Mouse (Mus musculus) cerebellum, postnatal 14 days (tissue): ENCODE measurements at regions not wholly inside any gene's neighbourhood (a gene's known extent, or its start where the extent isn't known, plus 50 kb on each side); places are given as distances from the start of the nearest gene placed in this dataset.
A peak's percentile ranks its signal among the peaks of the same experiment; 100 is the strongest.

Experiments used
- DNase-seq, 2 experiments: peaks; one replicate each; pipeline ENCODE4 v3.0.0; 2021; ENCODE audit warnings: mixed read lengths in 2 of 2

DNA sequence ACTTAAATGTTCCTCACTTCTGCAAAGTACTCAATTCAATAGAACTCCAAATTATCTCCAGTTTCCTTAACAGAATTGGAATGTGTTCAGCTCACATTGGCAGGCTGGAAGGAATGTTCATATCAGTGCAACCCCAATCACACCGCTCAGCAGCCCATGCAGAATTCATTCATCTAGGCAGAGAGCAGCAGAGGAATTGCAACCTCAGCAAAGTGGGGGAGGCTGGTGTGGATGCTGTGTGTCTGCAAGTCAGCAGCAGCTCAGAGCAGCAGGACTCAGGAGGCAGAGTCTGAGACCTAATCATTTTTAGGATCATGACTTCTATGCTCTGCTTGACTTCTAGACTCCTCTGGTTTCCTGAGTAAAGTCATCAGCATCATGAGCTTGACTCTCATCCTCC is 100.7 kb upstream of the Chrna7 start:
- DNase-seq: no peak

DNA sequence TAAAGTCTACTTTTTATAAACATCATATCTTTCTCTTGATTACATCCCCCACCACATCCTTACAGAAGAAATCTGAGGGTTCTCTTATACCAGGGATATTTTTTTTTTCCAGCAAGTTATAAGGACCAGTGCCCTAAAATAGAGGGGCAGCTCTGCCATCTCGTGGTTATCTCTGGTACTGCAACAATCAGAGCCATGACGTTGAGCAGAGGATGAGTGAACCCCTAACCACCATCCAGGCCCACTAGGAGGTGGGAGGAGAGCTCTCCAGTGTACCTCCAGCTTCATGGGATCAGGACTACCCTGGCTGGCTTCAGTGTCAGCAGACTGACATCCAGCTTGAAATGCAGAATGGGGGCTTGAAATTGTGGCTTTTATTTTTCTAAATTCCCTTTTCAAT is 107.2 kb upstream of the Chrna7 start:
- DNase-seq: peak; percentile 86 to 88

DNA sequence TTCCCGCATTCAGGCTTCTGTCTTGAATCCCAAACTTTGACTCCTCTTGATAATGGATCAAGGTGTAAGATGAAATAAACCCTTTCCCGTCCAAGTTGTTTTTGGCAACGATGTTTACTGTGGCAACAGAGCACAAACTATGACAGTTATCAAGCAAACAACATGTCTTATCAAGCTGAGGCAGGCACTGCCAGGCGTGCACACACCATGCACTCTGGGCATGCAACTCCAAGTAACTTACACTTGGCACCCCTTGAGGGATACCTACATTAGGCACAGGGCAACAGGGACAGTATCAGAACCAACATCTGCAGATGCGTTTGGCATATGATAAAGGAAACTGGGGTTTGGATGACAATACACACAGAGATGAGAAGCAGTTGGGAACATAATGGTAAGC is 108.8 kb upstream of the Chrna7 start:
- DNase-seq: no peak

- DNase-seq: peak; percentile 86
These were observed 109.8 kb upstream of the Chrna7 start for GRCm38 (mm10) chr7:63321951-63322710.

DNA sequence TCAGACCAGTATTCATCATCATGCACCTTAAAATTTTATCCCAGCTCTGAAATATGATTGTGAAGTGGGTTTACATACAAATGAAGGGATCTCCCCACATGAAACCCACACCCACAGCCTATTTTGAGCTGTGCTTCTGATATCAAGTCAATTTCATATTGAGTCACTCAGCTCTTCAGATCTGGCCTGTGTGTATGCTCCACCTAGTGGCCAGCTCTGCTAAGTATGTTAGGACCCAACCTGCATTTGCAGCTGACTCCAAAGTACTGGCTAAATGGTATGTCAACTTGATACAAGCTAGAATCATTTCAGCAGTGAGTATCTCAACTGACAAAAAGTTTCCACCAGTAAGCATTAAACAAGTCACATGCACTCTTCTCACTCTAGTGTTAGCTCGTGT is 109.4 kb upstream of the Otud7a start:
- DNase-seq: peak; percentile 68 to 70

DNA sequence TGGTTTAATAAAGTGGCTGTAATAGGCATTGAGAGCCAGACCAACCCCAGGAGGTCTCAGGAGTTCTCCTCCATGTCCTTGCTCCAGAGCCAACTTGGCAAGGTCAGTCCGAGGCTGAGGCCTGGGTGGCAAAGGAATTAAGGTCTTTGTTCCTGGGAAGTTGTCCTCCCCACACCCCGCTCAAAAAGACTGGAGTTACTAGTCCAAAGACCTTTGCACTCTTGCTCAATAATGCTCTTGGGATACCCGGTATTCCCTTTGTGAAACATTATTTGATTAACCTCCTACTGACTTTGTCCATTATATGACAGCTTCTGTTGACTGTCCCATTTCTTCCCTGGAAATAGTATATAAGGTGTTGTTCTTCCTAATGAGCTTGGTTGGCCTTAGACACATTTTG is 108.5 kb upstream of the Otud7a start:
- no peak for DNase-seq

DNA sequence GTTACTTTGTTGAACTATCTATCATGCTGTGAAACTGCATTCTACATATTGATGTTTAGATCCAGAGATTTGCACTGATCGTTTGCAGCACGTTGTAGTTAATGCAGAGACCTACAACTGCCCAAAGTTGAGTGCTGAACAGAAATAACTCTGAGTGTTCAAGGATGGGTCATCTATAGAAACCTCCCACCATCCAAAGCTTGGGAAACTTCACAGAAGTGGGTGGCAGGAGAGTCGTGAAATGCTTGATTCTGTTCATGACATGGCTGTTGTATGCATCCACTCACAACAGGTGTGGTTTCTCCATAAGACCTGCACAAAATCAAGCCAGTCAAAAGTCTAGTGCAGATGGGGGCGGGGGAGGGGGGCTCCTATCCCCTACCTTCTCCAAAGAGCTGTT is 102.8 kb upstream of the Otud7a start:
- DNase-seq: no peak

- DNase-seq: peak; percentile 74 to 85
These were observed 98.7 kb upstream of the Otud7a start for GRCm38 (mm10) chr7:63345671-63346392.

- no peak for DNase-seq
These were observed 98.2 kb upstream of the Otud7a start for GRCm38 (mm10) chr7:63346393-63346730.
